Mouse (Mus musculus) testis, postnatal 10 days (tissue): ENCODE data around the gene Olfr551.
"Not testable (repeated sequence)": the region's sequence is repeated elsewhere in the genome, so short reads cannot be mapped to it uniquely, and the experiment has no call there.

ENCODE experiments used
- DNase-seq: peaks from one replicate; pipeline ENCODE4 v3.0.0; 2021; ENCODE audit warnings: low spot score

Olfr551 gene

GRCm38 (mm10) chr7:102591786-102592185 lies at the start of gene Olfr551:
Olfr551 (minus strand) TSS chr7:102591886.
- DNase-seq: no peak

- DNase-seq: no peak
These were observed 46.4 kb upstream of the Olfr551 start, which contains the start of gene Olfr554 for GRCm38 (mm10) chr7:102638132-102638531. Olfr554 (plus strand) TSS chr7:102638432.

DNA sequence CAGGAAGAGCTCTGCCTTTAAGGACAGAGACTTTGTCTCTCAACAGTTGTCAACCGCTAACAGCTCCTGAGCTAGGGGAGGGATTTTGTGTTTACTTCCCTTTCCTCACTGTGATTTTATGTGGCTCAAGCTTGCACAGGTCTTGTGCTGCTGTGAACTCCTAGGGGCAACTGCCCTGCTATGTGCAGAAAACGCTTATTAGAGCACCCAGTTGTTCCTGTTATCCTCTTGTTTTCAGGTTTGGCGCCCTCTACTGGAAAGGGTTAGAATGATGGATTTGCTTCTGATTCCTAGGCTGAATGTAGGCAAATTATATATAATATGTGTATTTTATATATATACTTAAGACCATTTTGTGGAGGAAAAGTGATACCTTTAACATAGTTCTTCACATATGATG lies 45.0 kb upstream of the Olfr551 start:
- peak; percentile 49 for DNase-seq

DNA sequence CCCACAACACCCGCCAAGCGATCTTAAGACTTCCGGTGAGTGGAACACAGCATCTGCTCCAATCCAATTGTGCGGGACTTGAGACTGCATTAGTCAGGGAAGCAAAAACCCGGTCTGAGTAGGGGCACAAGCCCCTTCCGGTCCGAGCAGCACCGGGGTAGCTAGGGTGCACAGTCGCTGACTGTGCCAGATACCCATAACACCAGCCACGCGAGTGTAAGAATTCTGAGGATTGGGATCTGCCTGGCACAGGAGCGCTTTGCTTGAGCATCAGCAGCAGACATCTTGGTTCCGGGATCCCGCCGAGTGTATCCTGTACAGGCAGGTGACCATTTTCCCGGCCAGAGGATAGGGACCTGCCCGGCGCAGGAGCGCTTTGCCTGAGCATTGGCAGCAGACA lies 28.7 kb upstream of the Olfr551 start:
- not testable (repeated sequence) for DNase-seq

GRCm38 (mm10) chr7:102619608-102620007 lies 27.9 kb upstream of the Olfr551 start:
- no peak for DNase-seq

DNA sequence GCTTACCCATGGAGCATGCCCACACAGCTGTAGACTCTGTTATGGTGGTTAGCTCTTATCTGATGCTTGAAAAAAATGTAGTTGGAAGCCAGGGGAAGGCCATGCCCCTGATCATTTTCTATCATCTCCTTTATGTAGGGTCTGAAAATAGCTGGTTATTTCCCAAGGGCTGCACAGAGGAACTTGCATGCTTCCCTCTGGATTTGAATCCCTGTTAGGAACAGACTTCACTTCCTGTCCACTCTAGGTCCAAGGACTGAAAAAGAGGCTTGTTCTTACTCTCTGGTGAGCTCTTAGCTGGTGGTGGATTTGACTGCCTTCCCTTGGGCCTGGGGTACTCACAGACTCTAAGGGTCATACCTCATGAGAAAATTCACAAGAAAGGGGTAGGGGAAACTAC lies 26.4 kb upstream of the Olfr551 start, which contains the start of gene Olfr553:
TSS of gene Olfr553 (minus strand) at position 101 of the 400 bp plus-strand sequence.
- no peak for DNase-seq

- DNase-seq: no peak
These were observed 5.8 kb upstream of the Olfr551 start, which contains the start of gene Olfr552 for GRCm38 (mm10) chr7:102597378-102598031. Olfr552 (plus strand) TSS chr7:102597770.

DNA sequence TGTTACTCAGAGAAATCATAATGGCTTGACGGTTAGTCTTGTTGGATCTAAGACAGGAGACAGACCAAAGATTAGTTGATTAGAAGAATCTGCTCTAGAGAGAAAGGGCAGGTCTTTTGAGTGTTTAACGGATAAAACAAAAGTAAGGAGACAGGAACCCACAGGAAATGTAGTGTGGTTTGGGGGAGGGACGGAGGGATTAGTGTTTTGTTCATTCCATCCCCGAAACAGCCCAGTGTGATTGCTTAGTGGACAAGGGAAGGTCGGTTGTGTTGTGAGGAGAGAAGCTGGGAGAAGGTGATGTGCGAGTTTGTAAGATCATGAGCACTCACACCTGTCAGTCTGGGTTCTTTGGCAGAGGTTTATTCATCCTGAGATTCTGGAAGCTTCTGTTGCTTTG lies 15.7 kb downstream of the Olfr551 start:
- DNase-seq: no peak

DNA sequence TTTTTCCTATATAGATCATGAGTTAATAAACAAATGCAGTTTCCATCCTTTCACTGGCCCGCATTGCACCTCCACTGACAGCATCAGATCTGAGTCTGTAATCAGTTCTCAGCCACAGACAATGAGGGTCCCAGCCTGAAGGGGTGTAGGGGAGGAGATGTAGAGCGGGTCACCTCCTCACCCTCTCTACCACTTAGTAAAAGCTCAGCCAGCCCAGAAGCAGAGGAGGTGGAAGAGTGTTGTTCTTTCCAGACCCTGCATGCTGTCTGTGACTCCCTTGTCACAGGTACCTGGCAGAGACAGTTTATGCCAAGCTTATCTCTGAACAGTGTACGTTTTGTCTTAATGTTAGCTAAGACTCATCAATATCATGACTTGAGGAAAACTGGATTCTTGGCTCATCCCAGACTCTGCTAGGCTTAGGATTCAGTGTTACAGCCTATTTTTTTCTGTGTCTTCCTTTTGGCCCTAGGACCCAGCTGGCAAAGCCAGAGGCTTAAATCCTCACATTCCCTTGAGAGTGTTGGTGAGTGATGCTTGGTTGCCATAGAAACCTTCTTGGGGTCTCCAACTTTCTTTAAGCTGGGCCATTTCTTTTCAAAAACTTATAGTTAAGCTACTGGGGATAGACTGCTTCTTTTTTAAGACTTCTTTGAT lies 18.4 kb downstream of the Olfr551 start:
- no peak for DNase-seq

DNA sequence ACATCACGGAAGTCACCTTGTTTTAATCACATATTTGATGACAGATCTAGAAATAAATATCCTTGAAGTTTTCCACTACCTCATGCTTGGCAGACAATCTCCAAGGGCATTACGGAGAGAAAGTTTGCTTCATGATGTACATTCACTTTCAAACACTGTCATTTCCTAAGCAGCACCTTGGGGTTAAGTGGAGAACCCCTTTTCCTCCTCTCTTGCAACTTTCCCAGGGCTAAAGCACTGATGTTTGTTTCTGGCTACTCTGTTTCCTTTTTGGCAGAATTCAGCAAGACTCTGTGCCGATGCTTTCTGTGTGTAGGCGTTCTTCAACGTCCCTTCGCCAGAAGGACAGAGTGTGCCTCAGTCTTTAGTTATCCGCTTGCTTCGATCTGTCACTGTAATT lies 20.5 kb downstream of the Olfr551 start, which contains the start of gene Olfr550:
TSS of gene Olfr550 (plus strand) at position 301 of the 400 bp plus-strand sequence.
- no peak for DNase-seq

DNA sequence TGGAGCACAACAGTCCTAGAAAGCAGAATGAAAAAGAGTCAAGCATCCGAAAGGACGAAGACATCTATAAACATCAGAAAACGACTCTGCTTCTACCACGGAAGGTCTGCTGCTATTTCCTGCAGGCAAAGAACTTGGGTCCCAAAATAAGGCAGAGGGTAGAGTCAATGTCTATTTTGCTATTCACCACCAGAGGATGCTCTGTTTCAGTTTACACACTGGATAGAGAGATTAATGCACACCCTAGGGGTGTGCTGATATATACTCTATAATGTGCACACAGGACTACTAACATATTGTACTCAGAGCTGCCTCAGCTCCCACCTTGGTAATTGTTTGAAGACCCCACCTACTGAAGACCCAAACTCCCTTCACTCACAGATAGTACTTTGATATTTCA lies 25.5 kb downstream of the Olfr551 start:
- no peak for DNase-seq

GRCm38 (mm10) chr7:102564999-102565997 lies 26.4 kb downstream of the Olfr551 start, which contains the start of gene Trim21:
Trim21 (minus strand) TSS chr7:102565486.
- peak; percentile 84 for DNase-seq

- no peak for DNase-seq
These were observed 38.4 kb downstream of the Olfr551 start for GRCm38 (mm10) chr7:102553279-102553678.

DNA sequence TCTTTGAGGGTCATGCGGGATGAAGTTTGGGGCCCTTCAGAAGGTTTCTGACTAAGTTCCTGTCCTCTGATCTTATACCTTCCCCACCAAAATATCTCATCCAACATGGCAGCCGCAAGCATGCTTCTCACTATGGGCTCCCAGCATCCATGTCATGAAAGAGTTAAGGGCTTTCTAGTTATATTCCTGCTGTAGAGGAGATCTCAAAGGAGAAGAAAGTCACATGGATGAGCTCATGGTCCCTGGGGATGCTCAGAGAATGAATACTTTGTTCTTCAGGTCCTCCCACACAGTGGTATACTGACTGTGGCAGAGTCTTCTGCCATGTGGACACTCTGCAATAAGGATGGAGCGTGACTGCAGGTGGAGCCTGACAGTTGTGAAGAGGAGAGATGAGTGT lies 42.1 kb downstream of the Olfr551 start, which contains the start of gene Olfr549:
TSS of gene Olfr549 (plus strand) at position 301 of the 400 bp plus-strand sequence.
- DNase-seq: no peak

DNA sequence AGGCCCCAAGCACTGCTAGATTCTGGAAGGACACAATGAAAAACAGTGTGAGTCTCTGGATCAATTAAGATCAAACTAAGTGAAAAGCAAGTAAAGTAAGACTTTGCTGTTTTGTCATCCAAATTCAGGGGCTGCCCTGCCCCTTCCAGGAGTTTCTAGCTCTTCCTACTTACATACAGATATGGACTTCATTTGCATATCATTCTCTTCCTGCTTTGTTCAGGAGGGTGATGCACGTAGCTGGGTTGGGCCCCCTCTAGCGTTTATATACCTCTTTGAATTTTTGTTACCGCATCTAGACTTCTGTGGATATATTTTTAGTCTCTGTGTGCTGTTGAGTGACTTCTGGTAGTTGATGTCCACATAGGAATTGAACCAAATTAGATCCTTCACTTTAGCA lies 50.4 kb downstream of the Olfr551 start:
- no peak for DNase-seq

DNA sequence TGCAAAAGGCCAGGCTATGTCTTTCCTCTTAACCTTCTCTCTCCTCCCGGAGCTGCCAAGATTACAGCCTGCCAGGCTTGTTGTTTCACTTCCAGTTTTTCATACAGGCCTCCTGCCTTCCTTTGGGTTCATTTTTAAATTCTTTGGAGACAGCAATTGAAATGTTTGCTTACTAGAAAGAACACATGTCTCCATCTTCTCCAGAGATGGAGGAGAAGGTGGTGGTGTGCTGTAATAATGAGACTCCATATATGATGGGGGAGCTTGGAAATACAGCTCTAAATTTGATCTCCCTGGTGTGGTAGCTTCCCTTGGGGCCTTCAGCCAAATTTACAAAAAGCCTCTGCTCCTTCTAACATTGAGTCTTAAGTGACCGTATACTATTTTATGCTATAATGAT lies 51.1 kb downstream of the Olfr551 start, which contains the start of gene Olfr548-ps1:
TSS of gene Olfr548-ps1 (plus strand) at position 301 of the 400 bp plus-strand sequence.
- DNase-seq: no peak

GRCm38 (mm10) chr7:102534449-102534848 lies 57.2 kb downstream of the Olfr551 start, which contains the start of gene Olfr547:
Olfr547 (plus strand) TSS chr7:102534749.
- DNase-seq: no peak
